Mouse (Mus musculus) megakaryocyte, embryonic 14.5 days (primary cell): Measurements from ENCODE around the gene Shisa5.

Source experiments
- FLI1 ChIP-seq: IDR thresholded peaks from 2 replicates; pipeline ENCODE4 v1.6.1; 2012; ENCODE audit warnings: low read length, inconsistent platforms, mixed read lengths
- GATA1 ChIP-seq: IDR thresholded peaks from 3 replicates; pipeline ENCODE4 v1.6.1; 2012; ENCODE audit warnings: mixed read lengths, low read length, inconsistent platforms, borderline replicate concordance

DNA sequence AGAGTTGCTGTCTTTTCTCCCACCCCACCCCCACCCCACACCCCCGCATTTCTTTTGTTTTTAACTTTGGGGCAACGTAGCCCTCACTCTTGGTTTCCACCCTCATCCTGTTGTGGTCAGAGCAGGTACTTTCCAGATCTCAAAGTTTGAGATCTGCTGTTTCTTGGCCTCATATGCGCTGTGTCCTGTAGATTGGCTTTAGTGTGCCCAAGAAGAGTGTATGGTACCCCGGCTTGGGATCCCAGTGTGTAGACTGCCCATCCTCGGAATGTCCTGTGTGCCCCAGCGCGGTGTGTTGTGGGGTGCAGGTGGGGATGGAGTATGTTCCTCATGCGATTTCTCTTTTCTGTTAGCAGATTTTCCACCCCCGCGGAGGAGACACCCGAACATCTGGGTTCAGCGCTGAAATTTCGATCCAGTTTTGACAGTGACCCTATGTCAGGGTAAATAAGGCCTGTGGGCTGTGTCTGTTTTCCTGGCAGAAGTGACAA, 12.7 kb downstream of the Shisa5 start:
- TF ChIP-seq FLI1 (no peak), GATA1 (no peak)
